Mouse (Mus musculus): ENCODE results near the gene Phlda1.
A peak's percentile ranks its signal among the peaks of the same experiment; 100 is the strongest.
"Not testable (repeated sequence)": the region's sequence is repeated elsewhere in the genome, so short reads cannot be mapped to it uniquely, and the experiment has no call there.

Phlda1 gene

GRCm38 (mm10) chr10:111506101-111506925 lies at the start of gene Phlda1:
Phlda1 (plus strand) TSS chr10:111506286.
- DNase-seq (ENCODE audit: low spot score) = peak; percentile 87

- no peak for DNase-seq (ENCODE audit: low spot score)
Measured at GRCm38 (mm10) chr10:111458088-111458487, 48.0 kb upstream of the Phlda1 start.

GRCm38 (mm10) chr10:111459040-111459439 lies 47.0 kb upstream of the Phlda1 start:
- no peak for DNase-seq (ENCODE audit: low spot score)

- no peak for DNase-seq (ENCODE audit: low spot score)
Measured at GRCm38 (mm10) chr10:111459874-111460273, 46.2 kb upstream of the Phlda1 start.

- DNase-seq (ENCODE audit: low spot score) = no peak
Measured at GRCm38 (mm10) chr10:111460381-111460780, 45.7 kb upstream of the Phlda1 start.

- DNase-seq (ENCODE audit: low spot score) = no peak
Measured at GRCm38 (mm10) chr10:111464833-111465232, 41.3 kb upstream of the Phlda1 start.

GRCm38 (mm10) chr10:111465409-111465808 lies 40.7 kb upstream of the Phlda1 start:
- no peak for DNase-seq (ENCODE audit: low spot score)

GRCm38 (mm10) chr10:111471166-111471565 lies 34.9 kb upstream of the Phlda1 start:
- no peak for DNase-seq (ENCODE audit: low spot score)

- DNase-seq (ENCODE audit: low spot score) = peak; percentile 89
Measured at GRCm38 (mm10) chr10:111472686-111473510, 33.2 kb upstream of the Phlda1 start, which contains the start of gene Nap1l1. Nap1l1 (plus strand) TSS chr10:111473223.

- no peak for DNase-seq (ENCODE audit: low spot score)
Measured at GRCm38 (mm10) chr10:111473511-111474371, 32.3 kb upstream of the Phlda1 start.

GRCm38 (mm10) chr10:111476301-111476700 lies 29.8 kb upstream of the Phlda1 start:
- DNase-seq (ENCODE audit: low spot score) = no peak

GRCm38 (mm10) chr10:111476989-111477510 lies 29.0 kb upstream of the Phlda1 start:
- no peak for DNase-seq (ENCODE audit: low spot score)

- DNase-seq (ENCODE audit: low spot score) = no peak
Measured at GRCm38 (mm10) chr10:111479599-111479998, 26.5 kb upstream of the Phlda1 start.

GRCm38 (mm10) chr10:111482654-111483053 lies 23.4 kb upstream of the Phlda1 start:
- DNase-seq (ENCODE audit: low spot score) = no peak

GRCm38 (mm10) chr10:111484079-111484478 lies 22.0 kb upstream of the Phlda1 start:
- DNase-seq (ENCODE audit: low spot score) = no peak

- no peak for DNase-seq (ENCODE audit: low spot score)
Measured at GRCm38 (mm10) chr10:111488793-111489192, 17.3 kb upstream of the Phlda1 start.

- DNase-seq (ENCODE audit: low spot score) = not testable (repeated sequence)
Measured at GRCm38 (mm10) chr10:111490079-111490478, 16.0 kb upstream of the Phlda1 start.

- no peak for DNase-seq (ENCODE audit: low spot score)
Measured at GRCm38 (mm10) chr10:111495888-111496287, 10.2 kb upstream of the Phlda1 start.

GRCm38 (mm10) chr10:111499892-111500291 lies 6.2 kb upstream of the Phlda1 start:
- no peak for DNase-seq (ENCODE audit: low spot score)

GRCm38 (mm10) chr10:111503071-111503470 lies 3.0 kb upstream of the Phlda1 start:
- no peak for DNase-seq (ENCODE audit: low spot score)

- DNase-seq (ENCODE audit: low spot score) = no peak
Measured at GRCm38 (mm10) chr10:111503716-111504115, 2.4 kb upstream of the Phlda1 start.

GRCm38 (mm10) chr10:111504606-111505005 lies 1.5 kb upstream of the Phlda1 start:
- no peak for DNase-seq (ENCODE audit: low spot score)
